Mouse (Mus musculus): ENCODE results near the gene Olfr266. TPM values are rescaled to one million over a fixed set of nuclear protein-coding genes. Genes with fewer than 3 reads are reported as not detected.

Gene Olfr266
- not detected in 2 replicates for polyA plus RNA-seq (2015; fragmentation: Nextera tagmentation; extraction: Ambion mirVana)

GRCm38 (mm10) chr3:106826187-106826586, at the start of gene Olfr266:
TSS of gene Olfr266 (minus strand) at chr3:106826287.

GRCm38 (mm10) chr3:106789930-106790329, 36.2 kb downstream of the Olfr266 start, which contains the start of gene Cd53:
TSS of gene Cd53 (minus strand) at chr3:106790149.

Other genes starting within 250 kb of the Olfr266 start
- 21.9 and 22.5 TPM in 2 replicates for gene Lrif1, start 141.3 kb downstream of the Olfr266 start, polyA plus RNA-seq (2015; fragmentation: Nextera tagmentation; extraction: Ambion mirVana)
- gene Cd53, start 36.1 kb downstream of the Olfr266 start, polyA plus RNA-seq (2015; fragmentation: Nextera tagmentation; extraction: Ambion mirVana), result 25.0 and 38.6 TPM in 2 replicates
- 0.98 and 1.7 TPM in 2 replicates for gene Kcna3, start 209.9 kb upstream of the Olfr266 start, polyA plus RNA-seq (2015; fragmentation: Nextera tagmentation; extraction: Ambion mirVana)